Mouse (Mus musculus) right cerebral cortex, postnatal 10 days (tissue): ENCODE results near the gene Zdhhc23.
A peak's percentile ranks its signal among the peaks of the same experiment; 100 is the strongest.

Source experiments
- DNase-seq, 2 experiments: peaks; one replicate each; pipeline ENCODE4 v3.0.0; 2021; ENCODE audit warnings: low spot score in 2 of 2

The Zdhhc23 gene

GRCm38 (mm10) chr16:43979328-43980109 lies at the start of gene Zdhhc23:
Gene Zdhhc23 (minus strand): TSS chr16:43979791.
- peak in 1 of 2 experiments; percentile 47 for DNase-seq

- no peak for DNase-seq
Observed at GRCm38 (mm10) chr16:44029273-44029672, 49.7 kb upstream of the Zdhhc23 start.

GRCm38 (mm10) chr16:44026822-44027221 lies 47.2 kb upstream of the Zdhhc23 start:
- DNase-seq, result no peak

GRCm38 (mm10) chr16:44026210-44026609 lies 46.6 kb upstream of the Zdhhc23 start:
- no peak for DNase-seq

DNA sequence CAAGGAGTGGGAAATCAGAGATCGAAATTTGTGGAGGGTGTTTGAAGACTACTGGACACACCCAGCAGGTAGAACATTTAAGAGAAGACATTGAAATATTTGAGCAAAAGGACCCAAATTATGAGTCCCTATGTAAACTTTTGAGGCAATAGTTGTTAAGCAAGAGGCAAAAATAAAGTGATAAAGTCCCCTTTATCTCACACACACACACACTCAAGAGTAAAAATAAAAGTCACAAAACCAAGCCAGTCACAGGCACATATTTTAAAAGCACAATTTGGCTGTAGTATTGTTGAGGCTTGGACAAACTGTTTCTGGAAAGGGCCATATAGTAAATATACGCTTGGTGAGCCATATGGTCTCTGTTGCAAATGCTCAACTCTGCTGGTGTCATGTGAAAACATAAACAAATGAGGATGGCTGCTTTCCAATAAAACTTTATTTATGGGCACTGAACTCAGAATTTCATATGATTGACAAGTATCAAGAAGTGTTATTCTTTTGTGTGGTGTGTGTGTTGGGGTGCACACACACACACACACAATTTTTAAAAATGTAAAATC lies 39.5 kb upstream of the Zdhhc23 start:
- no peak for DNase-seq

DNA sequence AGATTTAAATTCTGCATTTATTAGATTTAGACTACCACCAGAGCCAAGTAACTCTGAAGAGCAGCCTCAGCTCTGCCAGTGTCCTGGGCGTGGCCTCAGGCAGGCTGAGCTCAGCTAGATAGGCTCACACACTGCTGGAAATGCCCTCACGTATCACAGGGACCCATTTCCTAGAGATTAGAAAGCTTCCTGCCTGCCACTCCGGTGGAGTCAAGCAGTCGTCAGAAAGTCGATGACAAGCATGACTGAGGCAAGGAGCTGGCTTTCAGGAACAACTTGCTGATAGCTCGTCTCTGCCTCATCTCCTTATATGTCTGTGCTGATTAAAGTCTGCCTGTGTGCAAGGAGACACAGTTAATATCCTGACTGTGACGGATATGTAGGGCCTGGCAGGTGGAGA lies 38.8 kb upstream of the Zdhhc23 start:
- no peak for DNase-seq

DNA sequence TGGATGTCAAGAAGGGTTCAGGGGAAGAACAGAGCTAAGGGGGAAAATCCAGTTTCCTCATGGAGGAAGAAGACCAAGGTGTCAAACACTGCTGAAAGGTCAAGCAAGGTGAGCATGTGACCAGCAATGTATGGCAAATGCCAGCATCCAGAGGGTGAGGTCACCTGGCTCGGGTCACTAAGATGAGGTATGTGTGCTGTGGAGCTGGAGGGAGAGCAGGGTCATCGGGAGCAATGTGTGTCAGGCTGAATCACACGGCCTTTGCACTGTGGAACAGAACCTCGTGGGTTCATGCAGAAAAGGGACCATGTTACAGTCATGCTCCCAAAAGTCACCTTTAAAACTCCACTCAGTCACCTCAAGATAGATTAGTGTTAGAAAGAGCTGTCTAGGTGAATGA lies 38.1 kb upstream of the Zdhhc23 start:
- DNase-seq, result no peak

DNA sequence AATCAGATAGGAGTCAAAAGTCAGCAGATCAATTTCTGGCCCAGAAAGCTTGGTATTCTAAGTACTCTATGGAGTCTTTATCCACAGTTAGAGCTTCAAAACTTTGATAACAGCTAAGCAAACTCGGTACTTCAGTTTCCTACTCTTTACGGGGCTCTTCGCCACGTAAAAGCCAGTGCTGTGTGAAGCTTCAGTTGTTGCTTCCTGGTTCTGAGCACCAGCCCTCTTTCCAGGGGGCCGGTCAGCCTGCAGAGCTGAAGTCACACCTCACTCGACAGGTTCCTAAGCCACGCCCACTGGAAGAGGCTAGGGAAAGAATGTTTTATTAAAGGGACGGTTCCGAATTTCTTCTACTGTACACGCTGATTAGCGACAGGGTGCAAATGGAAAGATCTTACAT lies 36.6 kb upstream of the Zdhhc23 start:
- no peak for DNase-seq

DNA sequence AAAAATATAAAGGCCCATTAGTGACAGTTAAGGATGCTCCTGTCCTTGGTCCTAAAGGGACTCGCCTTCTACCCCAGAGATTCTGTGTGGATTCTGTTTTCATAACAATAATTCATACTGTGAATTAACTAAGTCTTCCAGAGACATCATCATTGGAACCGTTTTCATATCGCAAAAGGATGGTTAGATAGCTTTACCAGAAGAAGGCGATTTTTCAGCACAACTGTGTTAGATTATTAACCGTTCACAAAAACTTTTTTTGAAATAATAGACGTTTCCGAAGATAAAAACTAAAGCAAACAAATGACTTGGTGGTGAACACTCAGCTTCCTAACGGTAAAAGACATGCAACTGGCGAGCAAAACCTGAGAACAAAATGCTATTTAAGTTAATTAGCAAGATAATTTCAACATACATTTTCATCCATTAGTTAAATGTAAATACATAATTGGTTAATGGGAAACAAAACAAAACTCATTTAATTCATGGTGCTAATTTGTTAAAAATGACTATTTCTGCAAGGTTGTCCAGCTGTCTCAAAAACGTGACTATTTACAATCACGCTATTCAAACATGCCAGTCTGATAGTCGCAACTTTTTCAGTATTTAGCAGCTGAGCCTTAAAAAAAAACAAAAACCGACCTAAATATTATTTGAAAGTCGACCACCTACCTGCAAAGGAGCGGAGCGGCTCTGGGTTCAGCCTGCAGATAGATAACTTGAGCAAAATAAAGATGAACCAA lies 36.0 kb upstream of the Zdhhc23 start:
- DNase-seq, result no peak

DNA sequence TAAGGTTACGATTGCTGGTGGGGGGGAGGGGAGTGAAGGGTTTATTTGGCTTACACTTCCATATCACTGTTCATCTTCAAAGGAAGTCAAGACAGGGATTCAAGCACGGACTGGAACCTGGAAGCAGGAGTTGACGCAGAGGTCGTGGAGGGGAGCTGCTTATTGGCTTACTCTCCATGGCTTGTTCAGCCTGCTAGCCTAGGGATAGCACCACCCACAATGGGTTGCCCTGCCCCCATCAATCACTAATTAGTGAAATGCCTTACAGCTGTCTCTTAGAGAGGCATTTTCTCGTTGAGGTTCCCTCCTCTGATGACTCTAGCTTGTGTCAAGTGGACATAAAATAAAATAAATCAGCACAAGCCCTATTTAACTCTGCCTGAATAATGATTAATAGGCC lies 31.4 kb upstream of the Zdhhc23 start:
- no peak for DNase-seq

GRCm38 (mm10) chr16:44002086-44002485 lies 22.5 kb upstream of the Zdhhc23 start:
- no peak for DNase-seq

GRCm38 (mm10) chr16:43999541-43999940 lies 19.9 kb upstream of the Zdhhc23 start:
- no peak for DNase-seq

DNA sequence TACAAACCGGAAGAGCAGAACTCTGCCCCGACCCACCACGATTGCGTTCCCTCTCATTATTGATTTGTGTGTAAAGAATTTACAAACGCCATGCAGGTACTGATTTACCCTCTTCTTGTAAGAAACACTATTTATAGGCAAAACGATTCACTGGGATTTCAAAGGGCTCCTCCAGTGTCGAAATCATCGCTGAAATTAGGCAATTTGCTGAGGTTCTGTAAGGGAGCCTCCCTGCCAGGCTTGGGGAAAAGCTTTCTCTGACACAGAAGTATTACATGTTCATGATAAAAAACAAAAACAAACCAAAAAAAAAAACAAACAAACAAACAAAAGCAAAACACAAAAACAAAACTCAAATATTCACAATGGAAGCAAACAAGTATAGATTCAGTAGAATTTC lies 19.5 kb upstream of the Zdhhc23 start:
- no peak for DNase-seq

GRCm38 (mm10) chr16:43994623-43995022 lies 15.0 kb upstream of the Zdhhc23 start:
- no peak for DNase-seq

- DNase-seq, result no peak
Observed at GRCm38 (mm10) chr16:43986299-43986698, 6.7 kb upstream of the Zdhhc23 start.

GRCm38 (mm10) chr16:43980110-43980609 lies 569 bp upstream of the Zdhhc23 start:
- no peak for DNase-seq

DNA sequence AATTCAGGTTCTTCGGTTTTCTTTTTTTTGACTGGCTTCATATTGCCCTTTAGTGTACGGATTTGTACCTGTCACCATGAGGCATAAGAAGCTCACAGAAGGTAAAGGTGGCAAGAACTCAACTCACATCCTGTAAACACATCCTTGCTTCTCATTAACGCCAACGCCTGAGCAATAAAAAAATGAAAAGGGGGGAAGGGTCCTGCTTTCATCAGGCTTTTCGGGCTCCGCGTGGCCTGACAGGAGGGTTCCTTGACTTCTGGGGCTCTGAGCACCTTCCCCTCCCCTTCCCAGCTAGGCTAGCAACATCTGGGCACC lies 622 bp downstream of the Zdhhc23 start:
- DNase-seq, result no peak

- DNase-seq, result no peak
Observed at GRCm38 (mm10) chr16:43973606-43974220, 5.9 kb downstream of the Zdhhc23 start.

DNA sequence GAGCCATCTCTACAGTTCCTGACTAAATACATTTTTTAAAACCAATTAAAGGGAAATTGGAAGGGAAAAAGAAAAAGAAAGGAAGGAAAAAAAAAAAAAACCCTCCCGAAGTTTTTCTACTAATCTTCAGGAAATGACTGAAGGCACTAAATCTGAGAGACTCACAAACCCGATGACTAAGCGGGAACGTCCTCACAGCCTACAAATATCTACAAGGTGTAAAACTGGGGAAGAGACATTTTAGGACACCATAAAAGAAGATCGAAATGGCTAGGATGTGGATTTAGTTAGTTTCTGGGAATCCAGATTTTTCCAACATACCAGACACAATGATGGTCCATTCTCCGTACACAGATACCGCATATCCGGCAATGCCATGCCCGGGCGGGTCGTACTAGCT lies 6.4 kb downstream of the Zdhhc23 start:
- DNase-seq, result no peak

DNA sequence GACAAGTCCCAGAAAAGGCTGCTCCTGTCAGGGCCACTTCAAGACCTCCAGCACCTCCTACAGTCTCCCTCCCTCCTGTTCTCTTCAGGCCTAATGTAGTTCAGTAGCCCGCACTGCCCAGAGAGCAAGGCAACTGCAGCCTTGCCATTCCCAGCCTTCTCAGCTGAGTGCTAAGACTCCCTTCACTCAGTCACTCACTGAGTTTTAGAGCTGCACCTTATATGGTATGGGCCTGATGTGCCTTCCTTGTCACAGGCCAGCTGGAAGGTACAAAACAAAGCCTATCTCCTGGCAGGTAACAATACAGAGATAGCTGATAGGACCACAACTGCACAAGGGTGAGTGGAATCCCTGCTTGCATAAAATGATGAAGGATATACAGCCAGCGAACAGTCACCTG lies 7.2 kb downstream of the Zdhhc23 start:
- no peak for DNase-seq

GRCm38 (mm10) chr16:43971741-43972140 lies 7.8 kb downstream of the Zdhhc23 start:
- no peak for DNase-seq

- DNase-seq, result no peak
Observed at GRCm38 (mm10) chr16:43971189-43971588, 8.4 kb downstream of the Zdhhc23 start.
